Mouse (Mus musculus) heart, embryonic 14.5 days (tissue): ENCODE measurements around the gene Gm5767. TPM values are rescaled to one million over a fixed set of nuclear protein-coding genes. Genes with fewer than 3 reads are reported as not detected.

Experiments
- ATAC-seq: fragments of 200-750 bp; cut with Nextera tagmentation; 2 replicates; pipeline ENCODE4 v1.8.0; 2017; ENCODE audit warnings: low read depth, moderate TSS enrichment; ENCODE audit not compliant: insufficient number of reproducible peaks, insufficient read depth, low FRiP score
- H3K27ac ChIP-seq, 2 experiments: fragments of 200-500 bp in 1 of 2; fragments of 300-500 bp in 1 of 2; sonication (generic) in 1 of 2; replicated peaks in 1 of 2; 2 replicates each; pipeline ENCODE4 v1.5.1; 2012 to 2014; ENCODE audit warnings: low read depth in 2 of 2, low read length in 2 of 2, control low read depth in 1 of 2, mild to moderate bottlenecking in 1 of 2, mixed read lengths in 1 of 2; ENCODE audit not compliant: control insufficient read depth in 1 of 2, insufficient read depth in 1 of 2
- H3K27me3 ChIP-seq: fragments of 300-500 bp; sonication (generic); 2 replicates; pipeline ENCODE4 v1.6.1; 2014; ENCODE audit warnings: mild to moderate bottlenecking, low read length, control low read depth; ENCODE audit not compliant: control insufficient read depth, insufficient read depth
- H3K36me3 ChIP-seq: fragments of 300-500 bp; sonication (generic); 2 replicates; pipeline ENCODE4 v1.6.1; 2014; ENCODE audit warnings: mild to moderate bottlenecking, control low read depth, low read length, mixed read lengths; ENCODE audit not compliant: control insufficient read depth, insufficient read depth
- H3K4me1 ChIP-seq, 2 experiments: fragments of 200-500 bp in 1 of 2; fragments of 300-500 bp in 1 of 2; sonication (generic) in 1 of 2; 2 replicates each; pipeline ENCODE4 v1.6.1; 2012 to 2014; ENCODE audit warnings: low read length in 2 of 2, control low read depth in 1 of 2, mixed read lengths in 1 of 2; ENCODE audit not compliant: control insufficient read depth in 2 of 2, insufficient read depth in 2 of 2
- H3K4me2 ChIP-seq: fragments of 300-500 bp; sonication (generic); 2 replicates; pipeline ENCODE4 v1.6.1; 2014; ENCODE audit warnings: mild to moderate bottlenecking, low read length
- H3K4me3 ChIP-seq, 2 experiments: fragments of 200-500 bp in 1 of 2; fragments of 300-500 bp in 1 of 2; sonication (generic) in 1 of 2; 2 replicates each; pipeline ENCODE4 v1.5.1; 2012 to 2014; ENCODE audit warnings: low read length in 2 of 2, mild to moderate bottlenecking in 2 of 2, control low read depth in 1 of 2, low read depth in 1 of 2, moderate library complexity in 1 of 2; ENCODE audit not compliant: control insufficient read depth in 1 of 2, insufficient read depth in 1 of 2
- H3K9ac ChIP-seq: fragments of 300-500 bp; sonication (generic); 2 replicates; pipeline ENCODE4 v1.6.1; 2014; ENCODE audit warnings: mild to moderate bottlenecking, low read length
- H3K9me3 ChIP-seq: fragments of 300-500 bp; sonication (generic); 2 replicates; pipeline ENCODE4 v1.6.1; 2016; ENCODE audit warnings: low read length, control low read depth; ENCODE audit not compliant: control insufficient read depth
- WGBS: fragments of 180-500 bp; shearing (Covaris S2); extraction: QIAGEN DNeasy Blood & Tissue Kit; methylation state at CpG from one replicate; pipeline ENCODE4 v1.1.7; 2014; 5-methylcytosine and 5-hydroxymethylcytosine counted together
- polyA plus RNA-seq: library from polyadenylated mRNA; unstranded; fragments of >200 nt; fragmentation: Nextera tagmentation; extraction: Ambion mirVana; gene quantifications from 2 replicates; pipeline ENCODE4 v1.2.1, GENCODE M21; 2014

Gene Gm5767
- polyA plus RNA-seq, 1 experiment from 2014 or later: not detected

GRCm38 (mm10) chr16:8645546-8645945 lies 35.0 kb upstream of the Gm5767 start:
- no peak overlapping the region for H3K4me2 ChIP-seq

GRCm38 (mm10) chr16:8650007-8650406 lies 30.6 kb upstream of the Gm5767 start:
- no peak for ATAC-seq
- Histone ChIP-seq H3K27me3 (no peaks in the 10 kb centered on the region), H3K9me3 (no peaks in the 10 kb centered on the region), H3K36me3 (peaks cover 99% of the 10 kb centered on the region), H3K9ac (no peak overlapping the region), H3K4me2 (no peak overlapping the region), H3K4me1 (no peaks in the 10 kb centered on the region), H3K4me3 (no peak overlapping the region), H3K27ac (no peak overlapping the region)
- 91% methylated on average over 3 of the region's 3 CpGs for WGBS

More at GRCm38 (mm10) chr16:8645546-8645945, 35.0 kb upstream of the Gm5767 start:
- no peak for ATAC-seq
- Histone ChIP-seq H3K9me3 (no peaks in the 10 kb centered on the region), H3K27ac (no peak overlapping the region), H3K4me3 (no peak overlapping the region), H3K36me3 (peaks cover 84% of the 10 kb centered on the region), H3K27me3 (no peaks in the 10 kb centered on the region), H3K9ac (no peak overlapping the region), H3K4me1 (no peaks in the 10 kb centered on the region)
- WGBS: 91% methylated on average over 6 of the region's 6 CpGs

DNA sequence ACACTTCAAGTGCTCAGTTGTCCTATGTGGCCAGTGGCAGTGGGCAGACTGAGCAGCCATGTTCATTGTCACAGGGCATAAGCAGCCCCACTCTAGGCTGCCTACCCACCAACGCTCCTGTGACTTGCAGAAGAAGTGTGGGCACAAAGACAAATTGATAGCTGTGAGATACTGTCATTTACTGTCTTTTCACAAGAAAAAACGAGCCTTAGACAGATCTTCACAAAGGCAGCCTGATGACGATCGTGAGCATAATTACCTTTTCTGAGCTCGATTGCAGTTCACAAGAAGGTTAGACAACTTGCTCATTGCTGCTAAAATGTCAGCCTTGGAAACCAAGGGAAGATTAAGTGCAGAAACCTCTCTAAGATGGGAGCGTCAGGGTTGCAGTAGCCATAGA lies 25.5 kb upstream of the Gm5767 start:
- H3K36me3 ChIP-seq: peaks cover 98% of the 10 kb centered on the region
- no peak overlapping the region for H3K9ac ChIP-seq
- H3K27me3 ChIP-seq: no peaks in the 10 kb centered on the region
- H3K27ac ChIP-seq: no peak overlapping the region
- 87% methylated on average over 6 of the region's 6 CpGs for whole genome bisulfite sequencing
- H3K9me3 ChIP-seq: no peaks in the 10 kb centered on the region
- ATAC-seq: no peak
- no peak overlapping the region for H3K4me3 ChIP-seq
- no peak overlapping the region for H3K4me2 ChIP-seq
- H3K4me1 ChIP-seq: no peaks in the 10 kb centered on the region

GRCm38 (mm10) chr16:8655599-8655998 lies 25.0 kb upstream of the Gm5767 start:
- Histone ChIP-seq H3K4me2 (no peak overlapping the region), H3K36me3 (peaks cover 98% of the 10 kb centered on the region), H3K27ac (no peak overlapping the region), H3K4me3 (no peak overlapping the region), H3K4me1 (no peaks in the 10 kb centered on the region), H3K27me3 (no peaks in the 10 kb centered on the region), H3K9ac (no peak overlapping the region), H3K9me3 (no peaks in the 10 kb centered on the region)
- no peak for ATAC-seq
- WGBS: 79% methylated on average over 9 of the region's 9 CpGs

- Histone ChIP-seq H3K27ac (no peak overlapping the region), H3K4me1 (no peaks in the 10 kb centered on the region), H3K4me3 (no peak overlapping the region), H3K27me3 (no peaks in the 10 kb centered on the region), H3K9ac (no peak overlapping the region), H3K4me2 (no peak overlapping the region), H3K36me3 (peaks cover 97% of the 10 kb centered on the region), H3K9me3 (no peaks in the 10 kb centered on the region)
- WGBS: 82% methylated on average over 2 of the region's 2 CpGs
- ATAC-seq: no peak
Measured at GRCm38 (mm10) chr16:8656256-8656655, 24.3 kb upstream of the Gm5767 start.

GRCm38 (mm10) chr16:8658349-8658748 lies 22.2 kb upstream of the Gm5767 start:
- H3K4me1 ChIP-seq: no peaks in the 10 kb centered on the region
- no peaks in the 10 kb centered on the region for H3K27me3 ChIP-seq
- H3K4me3 ChIP-seq: no peak overlapping the region
- no peaks in the 10 kb centered on the region for H3K9me3 ChIP-seq
- no peak overlapping the region for H3K9ac ChIP-seq
- H3K4me2 ChIP-seq: no peak overlapping the region
- H3K27ac ChIP-seq: no peak overlapping the region
- 74% methylated on average over 4 of the region's 4 CpGs for whole genome bisulfite sequencing
- peaks cover 97% of the 10 kb centered on the region for H3K36me3 ChIP-seq
- no peak for ATAC-seq

- no peak overlapping the region for H3K27ac ChIP-seq
- no peak overlapping the region for H3K4me2 ChIP-seq
- WGBS: 89% methylated on average over 4 of the region's 4 CpGs
- peaks cover 97% of the 10 kb centered on the region for H3K36me3 ChIP-seq
- H3K9ac ChIP-seq: no peak overlapping the region
- no peaks in the 10 kb centered on the region for H3K4me1 ChIP-seq
- H3K27me3 ChIP-seq: no peaks in the 10 kb centered on the region
- ATAC-seq: no peak
- H3K4me3 ChIP-seq: no peak overlapping the region
- H3K9me3 ChIP-seq: no peaks in the 10 kb centered on the region
Measured at GRCm38 (mm10) chr16:8658764-8659163, 21.8 kb upstream of the Gm5767 start.

DNA sequence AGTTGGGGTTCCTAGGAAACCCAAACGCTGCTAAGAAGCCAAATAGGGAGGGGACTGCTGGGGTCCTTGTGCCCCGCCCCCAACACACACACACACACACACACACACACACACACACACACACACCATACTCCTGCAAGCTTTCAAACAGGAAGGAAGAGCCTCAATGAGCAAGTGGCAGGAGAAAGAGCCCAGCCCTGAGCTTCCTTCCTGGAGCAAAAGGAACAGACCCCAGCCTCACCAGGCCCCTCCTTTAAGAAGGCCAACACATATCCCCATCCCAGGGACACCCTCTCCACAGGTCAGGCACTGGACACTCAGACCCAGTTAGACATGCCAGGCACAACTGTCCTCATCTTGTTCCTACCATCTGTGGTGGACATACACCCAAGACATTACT lies 17.5 kb upstream of the Gm5767 start:
- no peak overlapping the region for H3K27ac ChIP-seq
- peaks cover 60% of the 10 kb centered on the region for H3K36me3 ChIP-seq
- H3K9ac ChIP-seq: no peak overlapping the region
- peaks cover 18 to 28% of the 10 kb centered on the region in 2 experiments for H3K4me1 ChIP-seq
- WGBS: 50% methylated on average over 2 of the region's 2 CpGs
- no peak for ATAC-seq
- no peak overlapping the region for H3K4me3 ChIP-seq
- H3K9me3 ChIP-seq: no peaks in the 10 kb centered on the region
- H3K27me3 ChIP-seq: no peaks in the 10 kb centered on the region
- H3K4me2 ChIP-seq: no peak overlapping the region
